Mouse (Mus musculus) CD4-positive, CD25-positive, alpha-beta regulatory T cell, adult 4 months (primary cell): ENCODE results near the gene Ppp1r1c. TPM values are rescaled to one million over a fixed set of nuclear protein-coding genes. Genes with fewer than 3 reads are reported as not detected.
"Not testable (repeated sequence)": the region's sequence is repeated elsewhere in the genome, so short reads cannot be mapped to it uniquely, and the experiment has no call there.

Experiments used
- ATAC-seq: one replicate; pipeline ENCODE4 v1.8.0; 2017
- polyA plus RNA-seq, 2 experiments: library from polyadenylated mRNA; unstranded; fragments of 100-300 nt; shearing (Covaris generic); gene quantifications; one replicate each; pipeline ENCODE4 v1.2.1; 2017

Ppp1r1c gene
- polyA plus RNA-seq, 2 experiments from 2014 or later: 0.17 TPM; not detected in 1

DNA sequence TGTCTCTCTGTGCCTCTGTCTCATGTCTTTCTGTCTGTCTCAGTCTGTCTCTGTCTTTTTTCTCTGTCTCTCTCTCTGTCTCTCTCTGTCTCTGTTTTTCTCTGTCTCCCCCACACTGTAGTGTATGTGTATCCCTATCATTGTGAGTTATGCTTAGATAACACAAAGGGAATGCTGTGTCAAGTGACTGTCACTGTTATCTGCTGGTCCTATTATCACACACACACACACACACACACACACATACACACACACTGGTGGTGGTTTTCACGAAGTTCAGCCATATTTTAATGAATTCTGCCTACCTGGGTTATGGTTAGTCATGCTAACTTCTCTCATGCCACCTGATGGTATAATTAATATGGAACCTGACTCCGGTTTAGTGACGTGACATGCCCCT is 44.1 kb downstream of the Ppp1r1c start:
- ATAC-seq: no peak

GRCm38 (mm10) chr2:79760018-79760417 is 52.4 kb downstream of the Ppp1r1c start:
- no peak for ATAC-seq

- no peak for ATAC-seq
Measured at GRCm38 (mm10) chr2:79762723-79763388, 55.3 kb downstream of the Ppp1r1c start.

DNA sequence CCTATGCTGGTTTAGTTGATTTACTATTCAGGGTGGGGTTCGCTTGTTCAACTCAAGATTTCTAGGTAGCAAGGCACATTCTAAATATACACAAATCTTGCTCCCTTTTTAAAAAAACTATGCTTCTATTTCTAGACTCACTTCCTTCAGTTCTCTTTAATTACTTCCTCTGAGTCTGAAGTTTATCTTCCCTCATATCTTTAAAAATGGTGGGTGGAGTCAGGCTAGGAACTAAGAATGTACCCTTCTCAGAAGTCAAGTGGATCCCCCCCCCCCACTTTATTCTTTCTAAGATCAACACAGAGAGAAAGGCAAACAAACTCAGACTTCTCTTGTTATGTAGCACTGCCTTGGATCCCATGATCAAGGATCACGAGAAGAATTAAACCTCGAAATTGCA is 57.5 kb downstream of the Ppp1r1c start:
- peak; percentile 47 for ATAC-seq

DNA sequence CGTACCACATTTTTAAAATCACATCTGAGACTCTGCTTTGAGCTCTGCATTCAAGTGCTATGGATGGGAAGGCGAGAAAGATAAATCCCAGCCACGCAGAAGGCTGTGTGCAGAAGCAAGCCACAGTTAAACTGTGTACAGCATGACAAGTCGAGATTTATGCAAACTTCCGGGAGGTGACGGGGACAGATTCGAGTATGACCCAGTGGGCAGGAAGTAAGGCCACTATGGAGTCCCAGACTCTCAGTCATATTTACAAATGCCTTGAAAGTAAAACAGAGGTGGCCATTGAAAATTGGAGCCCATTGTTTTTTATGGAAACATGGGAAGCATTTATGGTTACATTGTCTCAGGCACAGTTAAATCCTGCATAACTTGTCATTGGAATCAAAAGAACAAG is 58.1 kb downstream of the Ppp1r1c start:
- no peak for ATAC-seq

DNA sequence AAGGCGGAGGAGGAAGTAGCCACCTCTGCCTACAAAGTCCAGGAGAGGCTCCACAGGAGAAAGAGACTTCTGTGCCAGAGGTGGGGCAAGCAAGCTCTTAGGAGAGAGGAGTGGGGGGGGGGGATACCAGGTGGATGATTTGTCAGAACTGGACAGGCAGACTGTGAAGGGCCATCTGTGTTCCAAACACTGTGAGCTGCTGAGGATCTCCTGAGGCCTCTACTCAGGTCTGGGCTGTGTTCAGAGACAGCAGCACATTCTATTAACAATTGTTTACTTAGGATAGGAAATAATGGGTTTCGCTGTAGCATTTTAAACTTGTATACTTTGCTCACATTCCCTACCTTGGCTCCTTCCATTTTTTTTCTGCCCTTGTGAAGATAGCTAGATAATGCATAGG is 61.0 kb downstream of the Ppp1r1c start:
- no peak for ATAC-seq

DNA sequence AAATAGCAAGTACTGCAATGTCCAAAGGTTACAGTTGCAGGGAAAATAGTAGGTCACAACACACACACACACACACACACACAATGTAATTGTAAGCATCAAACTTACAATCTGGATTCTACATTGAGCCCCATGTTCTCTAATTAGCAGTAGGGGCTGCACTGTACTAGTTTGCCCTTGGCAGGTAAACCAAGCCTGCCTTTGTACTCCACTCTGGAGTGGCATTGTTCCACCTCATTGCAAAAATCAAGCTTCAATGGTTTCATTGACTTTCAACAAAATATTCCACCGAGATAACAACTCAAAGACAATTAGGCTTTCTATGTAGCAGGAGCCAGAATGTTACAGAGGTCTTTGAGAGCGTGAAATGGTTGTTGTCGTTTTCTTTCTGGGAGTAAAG is 62.7 kb downstream of the Ppp1r1c start:
- no peak for ATAC-seq

- peak; percentile 51 for ATAC-seq
Measured at GRCm38 (mm10) chr2:79774372-79774771, 66.8 kb downstream of the Ppp1r1c start.

DNA sequence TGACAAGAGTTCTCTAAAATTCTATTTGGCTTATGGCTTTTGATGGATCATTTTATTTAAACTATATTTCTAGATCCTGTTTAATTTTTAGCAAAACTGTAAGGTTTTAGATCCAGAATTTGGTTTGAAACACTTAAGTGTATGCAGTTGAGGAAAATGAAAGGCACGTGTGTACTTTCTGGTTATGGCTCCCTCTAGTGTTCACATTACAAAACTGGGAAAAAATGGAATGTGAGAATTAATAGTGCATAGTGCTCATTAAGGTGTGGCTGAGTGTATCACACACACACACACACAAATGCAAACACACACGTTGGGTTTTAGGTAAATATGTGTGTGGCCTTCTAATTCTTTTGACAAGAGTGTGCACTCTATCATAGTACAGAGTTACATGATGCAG is 70.2 kb downstream of the Ppp1r1c start:
- ATAC-seq: no peak

DNA sequence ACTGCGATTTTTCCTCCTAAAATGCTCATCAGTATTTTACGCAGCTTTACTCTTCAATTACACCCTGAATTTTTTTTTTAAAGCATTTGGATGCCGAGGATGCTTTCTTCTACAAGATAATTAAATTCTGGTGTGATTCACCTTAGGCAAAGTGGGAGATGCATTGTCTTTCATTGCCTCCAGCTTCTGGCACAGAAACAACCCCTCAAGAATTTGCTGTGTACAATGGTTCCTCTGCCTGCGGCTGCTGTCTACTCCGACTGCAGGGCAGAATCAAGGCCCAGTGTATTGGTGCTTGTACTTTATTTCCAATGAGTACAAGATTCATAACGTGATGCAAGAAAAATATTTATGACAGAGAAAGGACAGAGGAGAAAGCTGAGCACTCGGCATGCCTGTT is 73.2 kb downstream of the Ppp1r1c start:
- ATAC-seq: no peak

DNA sequence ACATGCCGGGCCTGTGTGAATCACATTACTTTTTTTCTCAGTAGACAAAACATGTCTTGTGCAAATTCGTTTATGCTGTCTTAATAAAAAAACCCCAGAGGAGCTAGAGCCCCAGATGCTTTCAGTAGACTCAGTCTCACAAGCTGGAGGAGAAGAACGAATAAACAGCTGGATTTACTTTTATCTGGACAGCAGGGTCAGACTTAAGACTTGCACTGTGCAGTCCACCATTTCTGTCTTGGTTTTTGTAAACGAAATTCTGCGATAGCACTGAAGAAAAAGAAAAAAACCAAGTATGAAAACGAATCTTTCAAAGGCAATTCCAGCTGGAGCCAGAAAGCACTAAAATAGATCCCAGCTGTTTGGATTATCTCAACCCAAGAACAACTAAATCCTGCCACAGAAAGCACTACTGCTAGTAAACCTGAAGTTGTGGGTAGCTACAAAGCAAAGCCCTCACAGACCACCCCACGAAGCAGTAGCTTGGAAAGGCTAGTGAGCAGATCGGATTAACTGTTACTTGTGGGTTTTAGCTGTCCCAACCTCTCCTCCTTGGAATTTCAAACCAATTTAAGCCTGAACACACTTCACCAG is 78.1 kb downstream of the Ppp1r1c start:
- no peak for ATAC-seq

DNA sequence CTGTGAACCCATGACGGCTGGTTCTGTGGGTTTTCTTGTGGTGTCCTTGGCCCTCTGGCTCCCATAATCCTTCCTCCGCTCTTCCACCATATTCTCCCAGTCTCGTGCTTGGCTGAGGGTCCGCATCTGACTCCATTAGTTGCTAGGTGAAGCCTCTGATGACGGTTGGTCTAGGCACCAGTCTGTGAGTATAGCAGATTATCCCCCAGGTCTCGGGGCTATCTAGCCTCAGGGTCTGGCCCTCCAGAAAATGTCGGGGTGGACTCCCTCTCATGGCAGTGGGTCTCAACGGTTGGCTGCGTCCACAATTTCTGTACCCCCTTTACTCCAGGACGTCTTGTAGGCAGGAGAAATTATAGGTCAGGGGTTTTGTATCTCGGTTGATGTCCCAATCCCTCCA is 78.9 kb downstream of the Ppp1r1c start:
- ATAC-seq: no peak

- no peak for ATAC-seq
Measured at GRCm38 (mm10) chr2:79793186-79793585, 85.6 kb downstream of the Ppp1r1c start.

GRCm38 (mm10) chr2:79797444-79797843 is 89.9 kb downstream of the Ppp1r1c start:
- ATAC-seq: no peak

GRCm38 (mm10) chr2:79798627-79799026 is 91.0 kb downstream of the Ppp1r1c start:
- no peak for ATAC-seq

DNA sequence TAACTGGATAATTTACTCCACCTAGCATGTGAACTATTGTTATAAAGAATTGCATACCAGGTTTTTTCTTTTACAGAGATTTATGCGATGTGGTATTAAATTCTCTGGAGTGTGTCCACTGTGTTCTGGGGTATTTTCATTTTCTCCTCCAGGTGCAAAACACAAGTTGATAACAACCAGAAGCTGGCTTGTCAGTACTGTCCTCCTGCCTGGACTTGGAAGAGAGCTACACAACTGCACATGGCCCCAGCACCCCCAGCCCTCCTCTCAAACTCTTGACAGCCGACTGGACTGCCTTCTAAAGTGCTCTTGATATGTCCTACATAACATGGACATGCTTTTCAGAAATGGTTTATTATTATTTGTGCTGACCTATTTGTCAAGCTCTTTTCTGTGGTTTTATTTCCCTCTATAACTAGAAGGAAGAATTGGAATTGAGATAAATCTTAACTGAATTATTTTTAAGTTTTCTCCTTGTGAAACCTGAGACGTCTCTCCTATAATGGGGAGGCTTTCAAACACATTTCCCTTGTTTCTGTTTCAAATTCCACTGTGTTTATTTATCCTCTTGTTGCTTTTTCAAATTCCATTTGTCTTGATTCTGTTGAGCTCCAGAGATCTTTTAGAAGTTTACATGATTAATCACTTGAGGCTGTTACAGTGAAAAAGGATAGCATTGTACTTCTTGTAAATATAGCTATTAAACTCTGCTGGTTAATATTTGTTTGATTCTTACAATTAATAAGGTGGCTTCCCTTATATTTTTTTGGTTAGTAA is 108.3 kb downstream of the Ppp1r1c start:
- no peak for ATAC-seq

- no peak for ATAC-seq
Measured at GRCm38 (mm10) chr2:79819543-79819942, 112.0 kb downstream of the Ppp1r1c start.

DNA sequence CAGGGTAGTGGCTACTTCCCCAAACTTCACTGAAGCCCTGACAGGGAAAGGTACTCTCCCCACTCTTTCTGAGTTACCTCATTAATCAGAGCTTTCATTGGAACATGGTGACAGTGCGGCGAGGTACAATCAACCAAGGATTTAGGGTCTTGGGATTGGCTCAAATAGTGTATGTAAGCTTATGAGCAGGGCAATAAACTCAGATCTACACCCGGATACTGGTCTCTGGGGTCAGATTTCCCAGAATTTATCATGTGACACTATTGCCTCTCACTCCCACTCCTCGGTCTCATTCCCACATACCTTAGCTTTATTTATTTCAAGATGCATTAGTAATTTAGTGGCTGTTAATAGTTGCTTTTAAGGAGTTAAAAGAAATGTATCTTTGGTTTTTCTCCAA is 118.3 kb downstream of the Ppp1r1c start:
- ATAC-seq: no peak

GRCm38 (mm10) chr2:79839090-79839489 is 131.5 kb downstream of the Ppp1r1c start:
- ATAC-seq: no peak

DNA sequence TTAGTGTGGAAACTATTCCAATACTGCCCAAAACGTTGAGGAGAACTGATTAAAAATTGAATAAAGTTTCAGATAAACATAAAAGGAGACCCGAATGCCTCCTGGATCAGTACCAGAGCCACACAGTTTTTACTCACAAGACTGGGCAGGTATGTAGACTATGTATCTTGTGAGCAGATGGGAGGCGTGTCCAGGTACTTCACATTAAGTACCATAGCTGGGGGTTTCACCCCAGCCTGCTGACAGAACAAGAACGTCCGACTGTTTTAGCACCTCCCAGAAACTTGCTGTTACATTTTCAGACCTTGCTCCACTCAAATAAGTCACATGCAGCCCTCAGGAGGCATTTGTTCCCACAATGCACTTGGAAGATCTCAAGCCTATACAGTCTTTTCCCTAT is 131.9 kb downstream of the Ppp1r1c start:
- no peak for ATAC-seq

- not testable (repeated sequence) for ATAC-seq
Measured at GRCm38 (mm10) chr2:79847396-79847795, 139.8 kb downstream of the Ppp1r1c start.

DNA sequence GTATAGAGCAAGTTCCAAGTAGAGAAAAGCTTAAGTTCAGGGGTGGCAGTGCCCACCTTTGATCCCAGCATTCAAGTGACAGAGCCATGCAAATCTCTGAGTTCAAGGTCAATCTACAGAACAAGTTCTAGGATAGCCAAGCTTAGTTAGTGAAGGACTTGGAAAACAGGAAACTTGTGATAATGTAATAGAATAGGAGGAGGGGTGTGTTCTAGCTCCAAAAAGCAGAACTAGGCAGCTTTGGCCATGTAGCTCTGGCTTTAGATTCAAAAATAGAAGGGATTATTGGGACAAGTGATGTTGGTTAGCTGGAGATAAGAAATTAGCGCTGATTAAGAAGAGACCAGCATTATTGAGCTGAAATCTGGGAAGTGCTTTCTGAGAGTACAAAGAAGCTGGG is 149.3 kb downstream of the Ppp1r1c start:
- no peak for ATAC-seq

- ATAC-seq: peak; percentile 75
Measured at GRCm38 (mm10) chr2:79865275-79865999, 157.9 kb downstream of the Ppp1r1c start.
